Comparison of ENCODE assay signal across 10 mouse cellular contexts in genomic region chr12:8818233-8818672, GRCm38 (mm10). TPM values are rescaled to one million over a fixed set of nuclear protein-coding genes. Genes with fewer than 3 reads are reported as not detected.
DNase-seq lines count a peak whose midpoint lies in the region; ATAC-seq lines count a peak whose summit lies in the region.
"Had no signal": no experiment of that assay in that cellular context is flagged by ENCODE, and none has a peak within 500 bp of the region (broad histone marks: within the 10 kb centered on the region; RNA-seq: fewer than 3 reads in every experiment).

No protein-coding gene starts in this region.

- 39% methylated on average over 3 of the region's 3 CpGs for WGBS in forebrain, embryonic 16.5 days
- 55% methylated on average over 3 of the region's 3 CpGs for WGBS in forebrain, embryonic 11.5 days
- WGBS in kidney, embryonic 14.5 days: 36% methylated on average over 3 of the region's 3 CpGs
- WGBS in limb, embryonic 13.5 days: 35% methylated on average over 3 of the region's 3 CpGs
- 45% methylated on average over 3 of the region's 3 CpGs for WGBS in neural tube, embryonic 14.5 days

- peaks cover 7% of the 10 kb centered on the region for H3K4me1 ChIP-seq in forebrain, embryonic 16.5 days (replicated peaks; ENCODE audit: control insufficient read depth, insufficient read depth, low read length)
- no peaks in the 10 kb centered on the region for H3K4me1 ChIP-seq in forebrain, embryonic 11.5 days (replicated peaks; ENCODE audit: control insufficient read depth, insufficient read depth, low read length)
- H3K4me1 ChIP-seq in kidney, embryonic 14.5 days (ENCODE audit: control insufficient read depth, insufficient read depth, low read length): peaks cover 12% of the 10 kb centered on the region
- H3K4me1 ChIP-seq in limb, embryonic 13.5 days: peaks cover 13% of the 10 kb centered on the region
- no peaks in the 10 kb centered on the region for H3K4me1 ChIP-seq in neural tube, embryonic 14.5 days (ENCODE audit: control insufficient read depth, insufficient read depth, low read length)

- H3K4me3 ChIP-seq in forebrain, embryonic 16.5 days (replicated peaks; ENCODE audit: low read length): no peak overlapping the region
- H3K4me3 ChIP-seq in forebrain, embryonic 11.5 days (ENCODE audit: low read depth, low read length): no peak overlapping the region
- no peak overlapping the region for H3K4me3 ChIP-seq in kidney, embryonic 14.5 days (ENCODE audit: low read length)
- H3K4me3 ChIP-seq in limb, embryonic 13.5 days: no peak overlapping the region
- H3K4me3 ChIP-seq in neural tube, embryonic 14.5 days (ENCODE audit: low read depth, low read length): no peak overlapping the region
- H3K4me3 ChIP-seq: gastrocnemius, adult 2 months had no signal

- no peaks in the 10 kb centered on the region for H3K27me3 ChIP-seq in forebrain, embryonic 16.5 days (replicated peaks; ENCODE audit: control insufficient read depth, insufficient read depth, low read length)
- no peaks in the 10 kb centered on the region for H3K27me3 ChIP-seq in forebrain, embryonic 11.5 days (ENCODE audit: control insufficient read depth, insufficient read depth, low read length)
- H3K27me3 ChIP-seq in kidney, embryonic 14.5 days (ENCODE audit: control insufficient read depth, insufficient read depth, low read length): no peaks in the 10 kb centered on the region
- no peaks in the 10 kb centered on the region for H3K27me3 ChIP-seq in limb, embryonic 13.5 days
- no peaks in the 10 kb centered on the region for H3K27me3 ChIP-seq in neural tube, embryonic 14.5 days (ENCODE audit: control insufficient read depth, insufficient read depth, low read length)

- H3K9me3 ChIP-seq in forebrain, embryonic 16.5 days (ENCODE audit: control insufficient read depth, low read length): no peaks in the 10 kb centered on the region
- H3K9me3 ChIP-seq in forebrain, embryonic 11.5 days (ENCODE audit: control insufficient read depth, low read length): no peaks in the 10 kb centered on the region
- no peaks in the 10 kb centered on the region for H3K9me3 ChIP-seq in kidney, embryonic 14.5 days (ENCODE audit: control insufficient read depth, low read length)
- no peaks in the 10 kb centered on the region for H3K9me3 ChIP-seq in limb, embryonic 13.5 days
- no peaks in the 10 kb centered on the region for H3K9me3 ChIP-seq in neural tube, embryonic 14.5 days (ENCODE audit: control insufficient read depth, low read length)

- H3K36me3 ChIP-seq in forebrain, embryonic 16.5 days (ENCODE audit: control insufficient read depth, insufficient read depth): no peaks in the 10 kb centered on the region
- no peaks in the 10 kb centered on the region for H3K36me3 ChIP-seq in forebrain, embryonic 11.5 days (ENCODE audit: control insufficient read depth, insufficient read depth, low read length)
- H3K36me3 ChIP-seq in kidney, embryonic 14.5 days (ENCODE audit: control insufficient read depth, insufficient read depth, low read length): no peaks in the 10 kb centered on the region
- no peaks in the 10 kb centered on the region for H3K36me3 ChIP-seq in limb, embryonic 13.5 days
- no peaks in the 10 kb centered on the region for H3K36me3 ChIP-seq in neural tube, embryonic 14.5 days (ENCODE audit: control insufficient read depth, insufficient read depth, low read length)

- H3K9ac ChIP-seq in forebrain, embryonic 16.5 days (replicated peaks; ENCODE audit: low read depth, low read length): no peak overlapping the region
- no peak overlapping the region for H3K9ac ChIP-seq in forebrain, embryonic 11.5 days (ENCODE audit: low read length)
- H3K9ac ChIP-seq in kidney, embryonic 14.5 days (ENCODE audit: low read depth, low read length): no peak overlapping the region
- H3K9ac ChIP-seq in limb, embryonic 13.5 days: no peak overlapping the region
- H3K9ac ChIP-seq in neural tube, embryonic 14.5 days (replicated peaks; ENCODE audit: low read depth, low read length): no peak overlapping the region

- ATAC-seq in forebrain, embryonic 16.5 days: no peak
- ATAC-seq in forebrain, embryonic 11.5 days (replicated peaks; ENCODE audit: low FRiP score): no peak
- ATAC-seq in kidney, embryonic 14.5 days (ENCODE audit: low FRiP score, low TSS enrichment): peak; percentile 17; the same call in 1 of the 2 replicates
- no peak for ATAC-seq in limb, embryonic 13.5 days (ENCODE audit: low FRiP score, low read depth)
- no peak for ATAC-seq in neural tube, embryonic 14.5 days (ENCODE audit: low read depth)

- no peak overlapping the region for H3K27ac ChIP-seq in forebrain, embryonic 16.5 days (ENCODE audit: low read length)
- H3K27ac ChIP-seq in forebrain, embryonic 11.5 days (ENCODE audit: low read depth, low read length): no peak overlapping the region
- no peak overlapping the region for H3K27ac ChIP-seq in kidney, embryonic 14.5 days (ENCODE audit: low read depth, low read length)
- H3K27ac ChIP-seq in limb, embryonic 13.5 days: no peak overlapping the region
- no peak overlapping the region for H3K27ac ChIP-seq in neural tube, embryonic 14.5 days (ENCODE audit: low read depth, low read length)
- H3K27ac ChIP-seq: gastrocnemius, adult 2 months had no signal

- peak overlapping the region; percentile 16; the same call in 1 of the 2 replicates for H3K4me2 ChIP-seq in forebrain, embryonic 16.5 days (ENCODE audit: low read length)
- no peak overlapping the region for H3K4me2 ChIP-seq in forebrain, embryonic 11.5 days (ENCODE audit: low read depth, low read length, severe bottlenecking)
- H3K4me2 ChIP-seq in kidney, embryonic 14.5 days (replicated peaks; ENCODE audit: low read depth, low read length): peak overlapping the region; percentile 9; the same call in 1 of the 2 replicates
- H3K4me2 ChIP-seq in limb, embryonic 13.5 days (replicated peaks): peak overlapping the region; percentile 25; the same call in 1 of the 2 replicates
- peak overlapping the region; percentile 17; the same call in 1 of the 2 replicates for H3K4me2 ChIP-seq in neural tube, embryonic 14.5 days (ENCODE audit: low read depth, low read length)

- DNase-seq in forebrain, embryonic 11.5 days (ENCODE audit: low spot score): no peak
- DNase-seq in kidney, adult 11 months: no peak
- no peak for DNase-seq in left cerebral cortex, adult 9 months (ENCODE audit: low spot score in 2 of 2)
- DNase-seq: cerebellum, adult 9-11 months; liver had no signal

RNA-seq across cellular contexts. Expression of gene Sdc1, which starts 47.1 kb away (rescaled TPM):
- polyA plus RNA-seq in forebrain, embryonic 16.5 days (2015; fragmentation: Nextera tagmentation; extraction: Ambion mirVana): 25.0 and 33.4 TPM in 2 replicates
- 86.8 and 90.0 TPM in 2 replicates for polyA plus RNA-seq in forebrain, embryonic 11.5 days (2014; fragmentation: Nextera tagmentation; extraction: Ambion mirVana)
- polyA plus RNA-seq in kidney, embryonic 14.5 days (2014; fragmentation: Nextera tagmentation; extraction: Ambion mirVana): 41.9 and 57.3 TPM in 2 replicates
- 252 and 254 TPM in 2 replicates for polyA plus RNA-seq in limb, embryonic 13.5 days (2015; fragmentation: Nextera tagmentation; extraction: Ambion mirVana)
- 6.5 and 11.1 TPM in 2 replicates for polyA plus RNA-seq in neural tube, embryonic 14.5 days (2014; fragmentation: Nextera tagmentation; extraction: Ambion mirVana)
